Mouse (Mus musculus): Measurements from ENCODE around the gene Gpm6a. TPM values are rescaled to one million over a fixed set of nuclear protein-coding genes. Genes with fewer than 3 reads are reported as not detected.

The Gpm6a gene
- polyA plus RNA-seq, 1 experiment from 2014 or later = 17.9 TPM

DNA sequence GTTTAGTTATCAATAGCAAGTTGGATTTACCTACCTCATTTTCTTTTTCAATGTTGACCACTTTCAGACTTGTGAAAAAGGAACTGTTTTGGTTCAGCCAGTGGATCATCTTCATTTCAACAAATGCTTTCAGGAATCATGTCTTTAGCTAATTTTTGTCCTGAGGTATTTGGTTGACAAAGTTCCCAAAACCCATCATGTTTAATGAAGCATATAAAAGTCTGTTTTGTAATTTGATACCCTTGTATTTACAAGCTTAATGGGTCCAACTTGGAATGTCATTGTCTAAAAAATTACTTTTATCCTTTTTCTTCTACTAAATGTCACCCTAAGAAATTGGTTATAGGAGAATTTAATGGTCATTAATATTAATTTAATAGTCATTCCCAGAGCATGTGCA lies 6.9 kb downstream of the Gpm6a start:
- Histone ChIP-seq H3K9ac (no peak overlapping the region), H3K9me3 (no peaks in the 10 kb centered on the region), H3K4me1 (no peaks in the 10 kb centered on the region), H3K4me3 (no peak overlapping the region), H3K4me2 (replicated peaks) (no peak overlapping the region), H3K27me3 (no peaks in the 10 kb centered on the region), H3K27ac (no peak overlapping the region), H3K36me3 (no peaks in the 10 kb centered on the region)
- no peak for ATAC-seq (ENCODE audit: insufficient number of reproducible peaks, insufficient read depth, low FRiP score, low TSS enrichment)

DNA sequence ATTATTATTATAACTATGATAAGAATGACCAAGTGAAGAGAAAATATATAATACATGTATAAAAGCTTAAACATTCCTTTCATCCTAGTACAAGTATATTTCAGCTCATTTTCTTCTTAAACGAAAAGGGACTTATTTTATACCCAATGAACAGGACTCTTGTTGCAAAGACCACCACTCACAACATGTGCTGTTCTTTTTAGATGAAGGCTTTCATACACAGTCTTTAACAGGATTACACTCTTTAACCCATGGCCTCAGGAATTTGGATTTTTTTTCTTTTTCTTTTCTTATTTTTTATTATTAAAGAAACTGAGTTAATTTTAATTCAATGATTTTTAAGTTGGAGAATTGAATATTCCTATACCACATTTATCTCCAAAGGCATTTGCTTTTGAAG lies 20.4 kb downstream of the Gpm6a start:
- H3K4me1 ChIP-seq = no peaks in the 10 kb centered on the region
- WGBS = 71% methylated on average over 1 of the region's 1 CpGs
- H3K4me2 ChIP-seq (replicated peaks) = no peak overlapping the region
- no peaks in the 10 kb centered on the region for H3K9me3 ChIP-seq
- H3K27ac ChIP-seq = no peak overlapping the region
- H3K36me3 ChIP-seq = no peaks in the 10 kb centered on the region
- H3K27me3 ChIP-seq = no peaks in the 10 kb centered on the region
- no peak overlapping the region for H3K9ac ChIP-seq
- no peak for ATAC-seq (ENCODE audit: insufficient number of reproducible peaks, insufficient read depth, low FRiP score, low TSS enrichment)
- H3K4me3 ChIP-seq = no peak overlapping the region

DNA sequence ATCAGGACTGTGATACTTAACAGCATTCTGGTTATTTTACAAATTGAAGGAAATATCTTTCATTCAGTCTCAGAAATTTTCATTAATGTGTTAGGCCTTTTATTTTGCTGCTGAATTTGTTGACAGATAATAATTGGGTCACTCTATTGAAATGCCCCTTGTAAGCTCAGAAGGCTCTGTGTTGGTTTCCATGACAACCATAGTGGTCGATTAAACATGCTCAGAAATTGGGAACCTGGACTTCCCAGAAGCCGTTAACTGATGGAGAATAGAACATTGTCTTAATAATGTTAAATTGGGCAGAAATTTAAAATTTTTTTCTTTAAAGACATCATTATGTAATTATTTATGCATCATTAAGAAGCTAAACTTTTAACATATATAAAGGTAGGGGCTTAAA lies 20.9 kb downstream of the Gpm6a start:
- H3K27ac ChIP-seq = no peak overlapping the region
- H3K4me3 ChIP-seq = no peak overlapping the region
- no peaks in the 10 kb centered on the region for H3K36me3 ChIP-seq
- H3K9me3 ChIP-seq = no peaks in the 10 kb centered on the region
- H3K4me2 ChIP-seq (replicated peaks) = no peak overlapping the region
- ATAC-seq (ENCODE audit: insufficient number of reproducible peaks, insufficient read depth, low FRiP score, low TSS enrichment) = no peak
- 37% methylated on average over 2 of the region's 2 CpGs for WGBS
- no peaks in the 10 kb centered on the region for H3K27me3 ChIP-seq
- no peaks in the 10 kb centered on the region for H3K4me1 ChIP-seq
- H3K9ac ChIP-seq = no peak overlapping the region

DNA sequence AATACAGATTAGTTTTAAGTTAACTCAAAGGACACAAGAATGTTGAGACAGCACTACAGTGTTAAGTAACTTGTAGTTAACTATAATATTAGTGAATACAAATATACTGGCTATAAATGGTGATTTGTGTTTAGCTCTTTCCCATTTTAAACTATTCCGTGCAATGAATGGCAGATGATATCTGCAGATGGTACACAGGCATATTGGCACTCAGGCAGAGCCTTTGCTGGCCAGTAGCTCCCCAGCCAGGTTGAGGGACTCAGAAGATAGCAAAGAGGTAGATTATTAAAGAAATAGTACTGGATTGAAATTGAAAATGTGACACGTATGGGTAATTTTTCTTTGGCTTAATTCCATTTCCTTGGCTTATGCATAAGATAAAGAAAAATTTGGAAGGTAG lies 21.3 kb downstream of the Gpm6a start:
- Histone ChIP-seq H3K27me3 (no peaks in the 10 kb centered on the region), H3K4me1 (no peaks in the 10 kb centered on the region), H3K9me3 (no peaks in the 10 kb centered on the region), H3K4me2 (replicated peaks) (no peak overlapping the region), H3K9ac (no peak overlapping the region), H3K27ac (no peak overlapping the region), H3K4me3 (no peak overlapping the region), H3K36me3 (no peaks in the 10 kb centered on the region)
- 78% methylated on average over 2 of the region's 2 CpGs for WGBS
- ATAC-seq (ENCODE audit: insufficient number of reproducible peaks, insufficient read depth, low FRiP score, low TSS enrichment) = no peak

DNA sequence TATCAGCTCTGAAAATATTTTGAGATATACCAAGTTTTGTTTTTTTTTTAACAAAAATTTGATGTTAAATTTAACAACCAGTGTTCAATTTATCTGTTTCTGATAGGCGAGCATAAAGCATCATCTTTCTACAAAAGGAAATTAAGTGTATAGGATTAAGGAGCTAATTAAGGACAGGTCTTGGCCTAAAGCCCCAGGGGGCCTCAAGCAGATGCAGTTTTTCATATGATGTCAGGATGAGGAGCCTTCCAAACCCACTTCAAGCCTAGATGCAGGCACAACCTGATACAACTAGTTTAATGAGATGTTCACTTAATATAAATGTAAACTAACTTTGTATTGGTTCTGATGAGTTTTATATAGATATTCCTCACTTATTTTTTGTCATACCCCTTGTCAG lies 22.0 kb downstream of the Gpm6a start:
- no peaks in the 10 kb centered on the region for H3K4me1 ChIP-seq
- no peak overlapping the region for H3K27ac ChIP-seq
- H3K27me3 ChIP-seq = no peaks in the 10 kb centered on the region
- no peaks in the 10 kb centered on the region for H3K36me3 ChIP-seq
- no peak overlapping the region for H3K4me2 ChIP-seq (replicated peaks)
- H3K9ac ChIP-seq = no peak overlapping the region
- H3K9me3 ChIP-seq = no peaks in the 10 kb centered on the region
- ATAC-seq (ENCODE audit: insufficient number of reproducible peaks, insufficient read depth, low FRiP score, low TSS enrichment) = no peak
- H3K4me3 ChIP-seq = no peak overlapping the region
- 40% methylated on average over 1 of the region's 1 CpGs for WGBS

DNA sequence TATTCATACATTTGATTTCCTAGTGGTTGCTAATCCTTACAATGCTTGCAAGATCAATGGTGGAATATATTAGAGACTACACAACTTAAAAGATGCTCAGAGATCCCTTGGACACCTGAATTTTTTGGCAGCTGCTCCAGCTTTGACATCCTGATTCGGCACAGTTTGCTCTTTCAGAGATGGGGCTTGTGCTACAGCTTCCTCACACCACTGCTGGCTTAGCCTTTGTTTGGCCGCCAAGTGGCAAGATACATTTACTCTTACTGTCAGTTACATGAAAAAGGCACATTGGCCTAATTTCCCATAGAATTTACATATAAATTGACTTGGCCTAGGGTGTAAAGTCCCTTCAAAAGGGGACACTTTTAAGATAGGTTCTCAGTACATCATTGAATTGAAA lies 32.1 kb downstream of the Gpm6a start:
- H3K4me1 ChIP-seq = no peaks in the 10 kb centered on the region
- no peak overlapping the region for H3K4me2 ChIP-seq (replicated peaks)
- WGBS = 62% methylated on average over 2 of the region's 2 CpGs
- no peak overlapping the region for H3K4me3 ChIP-seq
- H3K36me3 ChIP-seq = no peaks in the 10 kb centered on the region
- H3K9me3 ChIP-seq = no peaks in the 10 kb centered on the region
- ATAC-seq (ENCODE audit: insufficient number of reproducible peaks, insufficient read depth, low FRiP score, low TSS enrichment) = no peak
- no peak overlapping the region for H3K9ac ChIP-seq
- no peaks in the 10 kb centered on the region for H3K27me3 ChIP-seq
- no peak overlapping the region for H3K27ac ChIP-seq

DNA sequence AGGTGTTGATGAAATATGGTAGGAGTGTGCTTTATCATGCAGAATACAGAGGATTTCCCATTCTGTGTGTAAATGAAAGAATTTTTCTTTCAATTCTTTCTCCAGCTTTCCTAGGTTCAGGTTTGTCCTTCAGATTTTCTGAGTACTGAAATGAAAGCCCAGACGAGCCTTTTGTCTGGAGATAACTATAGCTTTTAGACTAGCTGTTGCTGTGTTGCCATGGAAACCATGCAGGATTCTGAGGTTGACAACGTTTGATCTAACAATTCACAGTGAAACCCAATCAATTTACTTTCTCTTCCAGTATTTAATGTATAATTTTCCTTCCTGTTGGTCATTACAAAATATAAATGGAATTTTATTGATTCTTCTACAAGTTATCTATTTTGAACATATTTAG lies 34.5 kb downstream of the Gpm6a start:
- no peak overlapping the region for H3K9ac ChIP-seq
- H3K4me2 ChIP-seq (replicated peaks) = no peak overlapping the region
- no peaks in the 10 kb centered on the region for H3K27me3 ChIP-seq
- H3K27ac ChIP-seq = no peak overlapping the region
- H3K36me3 ChIP-seq = no peaks in the 10 kb centered on the region
- no peak for ATAC-seq (ENCODE audit: insufficient number of reproducible peaks, insufficient read depth, low FRiP score, low TSS enrichment)
- no peaks in the 10 kb centered on the region for H3K9me3 ChIP-seq
- 15% methylated on average over 2 of the region's 2 CpGs for WGBS
- no peak overlapping the region for H3K4me3 ChIP-seq
- H3K4me1 ChIP-seq = no peaks in the 10 kb centered on the region

DNA sequence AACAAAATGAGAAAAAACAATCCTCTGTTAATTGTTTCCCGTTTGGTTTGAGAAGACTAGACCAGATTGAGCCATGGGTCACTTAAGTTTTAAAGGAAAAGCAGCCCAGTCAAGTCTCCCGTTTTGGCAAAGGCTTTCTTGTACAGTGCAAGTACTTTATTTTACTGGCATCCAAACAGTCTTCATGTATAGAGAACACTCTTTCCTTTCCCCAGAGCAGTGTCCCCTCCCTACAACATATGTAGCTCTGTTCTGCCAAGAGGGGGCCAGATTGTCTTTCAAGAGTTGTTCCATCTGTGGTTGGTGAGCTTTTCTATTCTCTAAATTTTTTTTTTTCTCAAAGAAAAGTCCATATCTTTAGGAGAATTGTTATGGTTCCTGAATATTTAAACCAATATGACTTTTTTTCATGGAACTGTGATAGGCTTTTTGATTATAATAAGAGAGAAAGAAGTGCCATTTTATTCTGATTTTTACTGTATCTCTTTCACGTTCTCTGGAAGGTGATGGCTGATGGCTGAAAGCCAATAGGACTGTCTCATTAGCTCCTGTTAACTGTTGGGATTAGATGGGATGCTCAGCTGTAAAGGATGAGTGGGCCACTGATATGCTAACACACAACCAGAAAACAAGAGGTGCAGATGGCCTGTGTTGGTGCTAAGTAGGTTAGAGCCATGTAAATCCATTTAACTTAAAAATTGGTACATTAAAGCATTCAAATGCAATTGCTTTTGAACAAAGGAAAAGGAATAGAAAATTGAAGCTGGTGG lies 37.4 kb downstream of the Gpm6a start:
- 70% methylated on average over 3 of the region's 3 CpGs for WGBS
- ATAC-seq (ENCODE audit: insufficient number of reproducible peaks, insufficient read depth, low FRiP score, low TSS enrichment) = no peak
- Histone ChIP-seq H3K36me3 (no peaks in the 10 kb centered on the region), H3K27ac (no peak overlapping the region), H3K9me3 (no peaks in the 10 kb centered on the region), H3K4me2 (replicated peaks) (no peak overlapping the region), H3K4me3 (no peak overlapping the region), H3K9ac (no peak overlapping the region), H3K27me3 (no peaks in the 10 kb centered on the region), H3K4me1 (no peaks in the 10 kb centered on the region)

DNA sequence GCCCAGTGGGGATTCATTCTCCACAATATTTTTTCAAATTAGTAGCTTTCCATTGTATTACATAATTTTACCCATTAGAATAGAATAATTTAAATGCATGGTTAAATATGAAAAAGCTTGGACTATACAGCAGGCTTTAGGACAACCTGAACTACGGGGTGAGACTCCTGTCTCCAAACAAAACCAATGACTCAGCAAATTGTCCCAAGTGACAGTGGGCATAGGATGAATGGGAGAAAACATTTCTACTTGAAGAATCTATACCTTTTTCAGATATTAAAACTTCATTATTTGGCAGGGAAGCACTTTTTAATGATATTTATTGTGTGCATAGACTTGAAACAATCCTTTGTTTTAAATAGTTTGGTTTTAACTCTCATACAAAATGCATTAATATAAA lies 41.0 kb downstream of the Gpm6a start:
- no peak for ATAC-seq (ENCODE audit: insufficient number of reproducible peaks, insufficient read depth, low FRiP score, low TSS enrichment)
- H3K27ac ChIP-seq = no peak overlapping the region
- no peaks in the 10 kb centered on the region for H3K9me3 ChIP-seq
- no peaks in the 10 kb centered on the region for H3K36me3 ChIP-seq
- H3K4me3 ChIP-seq = no peak overlapping the region
- no peaks in the 10 kb centered on the region for H3K27me3 ChIP-seq
- H3K9ac ChIP-seq = no peak overlapping the region
- H3K4me1 ChIP-seq = no peaks in the 10 kb centered on the region
- H3K4me2 ChIP-seq (replicated peaks) = no peak overlapping the region
- 70% methylated on average over 1 of the region's 1 CpGs for WGBS

DNA sequence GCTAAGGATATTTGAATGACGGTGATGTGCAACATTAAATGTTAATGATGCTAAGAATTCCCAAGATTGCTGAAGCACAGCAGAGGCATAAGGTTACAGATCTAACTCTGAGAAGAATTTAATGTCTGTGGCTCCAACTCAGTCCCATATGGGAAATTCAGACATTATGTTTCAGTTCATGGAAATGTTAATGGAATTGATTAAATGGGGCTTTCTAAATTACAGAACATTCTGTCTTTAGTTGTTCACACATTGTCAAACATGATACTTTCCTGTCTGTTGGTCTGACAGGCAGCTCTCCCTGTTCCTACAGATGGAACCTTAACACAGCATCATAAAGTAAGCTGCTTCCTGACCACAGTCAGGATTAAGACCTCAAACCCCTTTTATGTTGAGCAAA lies 47.8 kb downstream of the Gpm6a start:
- 59% methylated on average over 1 of the region's 1 CpGs for WGBS
- Histone ChIP-seq H3K4me1 (no peaks in the 10 kb centered on the region), H3K36me3 (no peaks in the 10 kb centered on the region), H3K27ac (no peak overlapping the region), H3K4me3 (no peak overlapping the region), H3K9me3 (no peaks in the 10 kb centered on the region), H3K4me2 (replicated peaks) (no peak overlapping the region), H3K27me3 (no peaks in the 10 kb centered on the region), H3K9ac (no peak overlapping the region)
- ATAC-seq (ENCODE audit: insufficient number of reproducible peaks, insufficient read depth, low FRiP score, low TSS enrichment) = no peak

DNA sequence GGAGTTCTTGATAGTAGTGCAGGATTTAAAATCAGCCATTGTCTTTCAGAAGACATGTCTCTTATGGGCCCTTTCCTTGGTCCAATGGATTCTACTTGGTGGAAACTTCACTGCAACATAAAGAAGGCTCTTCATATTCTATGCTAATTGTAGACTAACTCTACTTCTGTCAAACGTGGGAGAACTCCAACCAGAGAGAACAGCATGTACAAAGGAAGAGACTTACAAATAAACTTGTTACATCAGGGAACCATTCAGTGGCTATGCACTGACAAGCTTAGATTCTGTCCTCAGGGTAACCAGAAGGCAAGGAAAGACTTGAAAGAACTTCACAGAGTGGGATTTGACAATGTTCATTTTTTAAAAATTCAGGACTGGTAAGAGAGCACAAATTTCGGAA lies 48.3 kb downstream of the Gpm6a start:
- no peak overlapping the region for H3K4me2 ChIP-seq (replicated peaks)
- no peaks in the 10 kb centered on the region for H3K9me3 ChIP-seq
- no peaks in the 10 kb centered on the region for H3K36me3 ChIP-seq
- no peak for ATAC-seq (ENCODE audit: insufficient number of reproducible peaks, insufficient read depth, low FRiP score, low TSS enrichment)
- H3K4me3 ChIP-seq = no peak overlapping the region
- no peaks in the 10 kb centered on the region for H3K27me3 ChIP-seq
- WGBS = 60% methylated on average over 2 of the region's 2 CpGs
- no peaks in the 10 kb centered on the region for H3K4me1 ChIP-seq
- H3K9ac ChIP-seq = no peak overlapping the region
- H3K27ac ChIP-seq = no peak overlapping the region

DNA sequence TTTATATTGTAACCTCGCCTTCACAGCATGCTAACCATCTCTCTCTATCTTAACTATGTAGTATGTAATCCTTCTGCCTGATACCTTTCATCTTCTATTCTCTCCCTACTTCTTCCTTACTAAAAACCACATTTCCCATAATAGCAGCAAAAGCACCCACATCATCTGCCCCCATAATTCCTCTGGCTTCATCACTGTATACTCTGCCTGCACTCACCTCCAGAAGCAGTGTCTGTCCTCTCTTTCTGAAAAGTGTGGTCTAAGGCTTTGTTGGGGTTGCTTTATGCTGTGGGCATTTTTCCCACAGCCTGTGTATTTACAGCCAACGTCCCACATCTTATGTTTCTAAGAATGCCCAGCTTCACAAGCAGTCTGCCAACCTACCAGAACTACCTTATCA lies 57.6 kb downstream of the Gpm6a start:
- no peak overlapping the region for H3K27ac ChIP-seq
- H3K4me1 ChIP-seq = no peaks in the 10 kb centered on the region
- WGBS = 77% methylated on average over 2 of the region's 2 CpGs
- H3K9ac ChIP-seq = no peak overlapping the region
- H3K9me3 ChIP-seq = no peaks in the 10 kb centered on the region
- no peak for ATAC-seq (ENCODE audit: insufficient number of reproducible peaks, insufficient read depth, low FRiP score, low TSS enrichment)
- no peaks in the 10 kb centered on the region for H3K27me3 ChIP-seq
- no peak overlapping the region for H3K4me3 ChIP-seq
- H3K4me2 ChIP-seq (replicated peaks) = no peak overlapping the region
- H3K36me3 ChIP-seq = no peaks in the 10 kb centered on the region

DNA sequence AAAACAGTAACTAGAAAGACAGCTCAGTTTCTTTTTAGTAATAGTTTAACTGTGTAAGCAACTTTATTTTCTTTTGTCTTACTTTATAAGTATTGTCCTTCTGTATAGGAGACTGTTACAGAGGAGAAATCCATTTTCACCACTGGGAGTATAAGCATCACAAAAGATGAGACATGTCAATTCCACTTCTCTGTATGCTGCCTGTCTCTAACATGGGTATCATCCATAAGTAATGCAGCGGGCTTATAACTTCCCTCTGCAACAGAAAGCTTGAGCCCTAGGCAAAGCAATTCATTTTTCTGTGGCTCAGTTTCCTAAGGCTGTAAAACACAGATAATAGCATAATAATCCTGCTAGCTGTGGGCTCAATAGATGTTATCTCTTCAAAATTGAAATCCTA lies 62.4 kb downstream of the Gpm6a start:
- Histone ChIP-seq H3K9me3 (no peaks in the 10 kb centered on the region), H3K4me3 (no peak overlapping the region), H3K4me2 (replicated peaks) (no peak overlapping the region), H3K27ac (no peak overlapping the region), H3K4me1 (no peaks in the 10 kb centered on the region), H3K9ac (no peak overlapping the region), H3K36me3 (no peaks in the 10 kb centered on the region), H3K27me3 (no peaks in the 10 kb centered on the region)
- ATAC-seq (ENCODE audit: insufficient number of reproducible peaks, insufficient read depth, low FRiP score, low TSS enrichment) = no peak
- 76% methylated on average over 1 of the region's 1 CpGs for WGBS
